Mouse (Mus musculus): ENCODE results near the gene Ankrd34a. TPM values are rescaled to one million over a fixed set of nuclear protein-coding genes. Genes with fewer than 3 reads are reported as not detected.
"Not testable (repeated sequence)": the region's sequence is repeated elsewhere in the genome, so short reads cannot be mapped to it uniquely, and the experiment has no call there.

Ankrd34a gene
- total RNA-seq, 2 experiments from 2014 or later = 1.9 to 2.4 TPM

- intact Hi-C loops (cut with DNase I) = no loop called here
- peak; percentile 95 for DNase-seq (ENCODE audit: low spot score)
These were observed 4.3 kb downstream of the Ankrd34a start, which contains the start of gene Lix1l for GRCm38 (mm10) chr3:96600639-96601250. TSS of gene Lix1l (plus strand) at chr3:96601149.

- peak; percentile 76 for DNase-seq (ENCODE audit: low spot score)
- intact Hi-C loops (cut with DNase I) = no loop called here
These were observed 4.9 kb downstream of the Ankrd34a start for GRCm38 (mm10) chr3:96601251-96601787.

- no peak for DNase-seq (ENCODE audit: low spot score)
- intact Hi-C loops (cut with DNase I) = loop anchor here (2.0 kb wide), 1 partner anchor 27 kb away; the partner anchor contains the start of gene Rbm8a
These were observed 5.7 kb downstream of the Ankrd34a start for GRCm38 (mm10) chr3:96601941-96602703.

- intact Hi-C loops (cut with DNase I) = loop anchor here (2.0 kb wide), 1 partner anchor 26 kb away; the partner anchor contains the start of gene Rbm8a
- no peak for DNase-seq (ENCODE audit: low spot score)
These were observed 6.3 kb downstream of the Ankrd34a start for GRCm38 (mm10) chr3:96602704-96603084.

- intact Hi-C loops (cut with DNase I) = loop anchor here (2.0 kb wide), 1 partner anchor 25 kb away; the partner anchor contains the start of gene Rbm8a
- DNase-seq (ENCODE audit: low spot score) = no peak
These were observed 6.9 kb downstream of the Ankrd34a start for GRCm38 (mm10) chr3:96603311-96603710.

- intact Hi-C loops (cut with DNase I); DNase-seq (ENCODE audit: low spot score): not testable (repeated sequence)
These were observed 9.6 kb downstream of the Ankrd34a start for GRCm38 (mm10) chr3:96606007-96606406.

GRCm38 (mm10) chr3:96606618-96607017 lies 10.2 kb downstream of the Ankrd34a start:
- intact Hi-C loops (cut with DNase I) = no loop called here
- no peak for DNase-seq (ENCODE audit: low spot score)

- DNase-seq (ENCODE audit: low spot score) = no peak
- intact Hi-C loops (cut with DNase I) = no loop called here
These were observed 21.5 kb downstream of the Ankrd34a start for GRCm38 (mm10) chr3:96617941-96618340.

GRCm38 (mm10) chr3:96623201-96623600 lies 26.8 kb downstream of the Ankrd34a start:
- intact Hi-C loops (cut with DNase I) = no loop called here

GRCm38 (mm10) chr3:96629729-96630600 lies 33.5 kb downstream of the Ankrd34a start, which contains the start of gene Rbm8a:
TSS of gene Rbm8a (plus strand) at chr3:96629933.
- DNase-seq (ENCODE audit: low spot score) = peak; percentile 90
- intact Hi-C loops (cut with DNase I) = loop anchor here (2.0 kb wide), 1 partner anchor 27 kb away; no protein-coding TSS in a partner anchor

More at GRCm38 (mm10) chr3:96623201-96623600, 26.8 kb downstream of the Ankrd34a start:
- no peak for DNase-seq (ENCODE audit: low spot score)

GRCm38 (mm10) chr3:96632058-96632457 lies 35.6 kb downstream of the Ankrd34a start:
- DNase-seq (ENCODE audit: low spot score) = no peak
- intact Hi-C loops (cut with DNase I) = no loop called here

- intact Hi-C loops (cut with DNase I) = no loop called here
These were observed 37.6 kb downstream of the Ankrd34a start for GRCm38 (mm10) chr3:96634015-96634414.

GRCm38 (mm10) chr3:96634928-96635879 lies 38.8 kb downstream of the Ankrd34a start, which contains the start of the genes Pex11b and Gm42957:
TSS of gene Pex11b (plus strand) at chr3:96635376.
TSS of gene Gm42957 (plus strand) at chr3:96635474.
- intact Hi-C loops (cut with DNase I) = no loop called here
- DNase-seq (ENCODE audit: low spot score) = peak; percentile 83

More at GRCm38 (mm10) chr3:96634015-96634414, 37.6 kb downstream of the Ankrd34a start:
- DNase-seq (ENCODE audit: low spot score) = no peak

GRCm38 (mm10) chr3:96635906-96636305 lies 39.5 kb downstream of the Ankrd34a start:
- no peak for DNase-seq (ENCODE audit: low spot score)
- intact Hi-C loops (cut with DNase I) = no loop called here

- intact Hi-C loops (cut with DNase I) = no loop called here
- no peak for DNase-seq (ENCODE audit: low spot score)
These were observed 40.0 kb downstream of the Ankrd34a start for GRCm38 (mm10) chr3:96636448-96636847.

- DNase-seq (ENCODE audit: low spot score) = no peak
- intact Hi-C loops (cut with DNase I) = loop anchor here (1.0 kb wide), 2 partner anchors 59 to 93 kb away; no protein-coding TSS in a partner anchor
These were observed 42.8 kb downstream of the Ankrd34a start for GRCm38 (mm10) chr3:96639219-96639618.

- no peak for DNase-seq (ENCODE audit: low spot score)
- intact Hi-C loops (cut with DNase I) = no loop called here
These were observed 48.7 kb downstream of the Ankrd34a start, which contains the start of gene Itga10 for GRCm38 (mm10) chr3:96645018-96645649. TSS of gene Itga10 (plus strand) at chr3:96645584.

GRCm38 (mm10) chr3:96647365-96647764 lies 50.9 kb downstream of the Ankrd34a start:
- intact Hi-C loops (cut with DNase I) = no loop called here

More at GRCm38 (mm10) chr3:96647365-96647764, 50.9 kb downstream of the Ankrd34a start:
- no peak for DNase-seq (ENCODE audit: low spot score)
